Mouse (Mus musculus) brain, embryonic 14.5 days (tissue): ENCODE measurements at regions not wholly inside any gene's neighbourhood (a gene's known extent, or its start where the extent isn't known, plus 50 kb on each side); places are given as distances from the start of the nearest gene placed in this dataset.

Source experiments
- CTCF ChIP-seq: fragments of 200-500 bp; IDR thresholded peaks from 2 replicates; pipeline ENCODE4 v1.5.1; 2012; ENCODE audit warnings: inconsistent platforms, mild to moderate bottlenecking, moderate library complexity, borderline replicate concordance; ENCODE audit not compliant: insufficient read depth, insufficient read length; ENCODE audit errors: extremely low read depth
- POLR2A ChIP-seq: fragments of 200-500 bp; IDR thresholded peaks from 2 replicates; pipeline ENCODE4 v1.6.1; 2012; ENCODE audit warnings: mild to moderate bottlenecking, inconsistent platforms, borderline replicate concordance; ENCODE audit not compliant: poor library complexity, insufficient read depth, insufficient read length, severe bottlenecking; ENCODE audit errors: extremely low read depth

DNA sequence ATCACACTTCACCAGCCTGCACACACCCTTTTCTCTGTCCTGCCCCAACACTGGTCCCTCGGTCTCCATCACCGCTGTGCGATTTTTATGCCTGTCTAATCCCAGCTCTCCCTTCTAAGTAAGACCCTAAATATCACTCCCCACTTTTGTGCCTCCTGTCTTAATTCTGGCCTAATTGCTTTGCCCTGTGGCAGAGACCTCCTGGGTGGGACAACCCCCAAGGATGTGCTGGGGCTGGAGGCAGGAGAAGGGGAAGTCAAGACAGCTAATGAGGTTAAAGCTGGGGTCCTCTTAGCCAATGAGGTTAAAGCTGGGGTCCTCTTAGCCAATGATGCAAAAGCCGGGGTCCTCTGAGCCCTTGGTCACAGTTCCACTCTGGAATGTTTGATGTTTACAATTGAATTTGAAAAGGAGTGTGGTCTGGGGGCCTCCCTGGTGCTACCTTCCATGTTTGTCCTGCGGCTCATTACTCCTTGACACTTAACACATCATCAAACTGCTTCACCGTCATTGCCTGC is 290.5 kb upstream of the Tbx3 start:
- TF ChIP-seq POLR2A (no peak), CTCF (no peak)
